Mouse (Mus musculus) heart, adult 11 months (tissue): ENCODE measurements around the gene Tspan18.

Experiments used
- DNase-seq: peaks from one replicate; pipeline ENCODE4 v3.0.0; 2022

Gene Tspan18

GRCm38 (mm10) chr2:93339373-93340106 lies 5.2 kb upstream of the Tspan18 start:
- DNase-seq: no peak

GRCm38 (mm10) chr2:93335996-93336395 lies 1.7 kb upstream of the Tspan18 start:
- no peak for DNase-seq

- DNase-seq: peak; percentile 98
These were observed 976 bp downstream of the Tspan18 start for GRCm38 (mm10) chr2:93333241-93333816.

- DNase-seq: peak; percentile 96
These were observed 2.0 kb downstream of the Tspan18 start for GRCm38 (mm10) chr2:93332277-93332676.

- DNase-seq: no peak
These were observed 3.2 kb downstream of the Tspan18 start for GRCm38 (mm10) chr2:93331121-93331520.

- DNase-seq: peak; percentile 95
These were observed 5.2 kb downstream of the Tspan18 start for GRCm38 (mm10) chr2:93329120-93329519.

GRCm38 (mm10) chr2:93327915-93328555 lies 6.3 kb downstream of the Tspan18 start:
- DNase-seq: peak; percentile 92

GRCm38 (mm10) chr2:93324681-93325080 lies 9.6 kb downstream of the Tspan18 start:
- DNase-seq: no peak

GRCm38 (mm10) chr2:93321946-93322345 lies 12.4 kb downstream of the Tspan18 start:
- peak; percentile 98 for DNase-seq

GRCm38 (mm10) chr2:93320267-93320666 lies 14.0 kb downstream of the Tspan18 start:
- DNase-seq: no peak

- peak; percentile 94 for DNase-seq
These were observed 14.7 kb downstream of the Tspan18 start for GRCm38 (mm10) chr2:93319598-93319997.

GRCm38 (mm10) chr2:93318781-93319349 lies 15.4 kb downstream of the Tspan18 start:
- no peak for DNase-seq

GRCm38 (mm10) chr2:93313768-93314632 lies 20.3 kb downstream of the Tspan18 start:
- no peak for DNase-seq

GRCm38 (mm10) chr2:93312458-93312857 lies 21.8 kb downstream of the Tspan18 start:
- no peak for DNase-seq

- DNase-seq: peak; percentile 98
These were observed 24.4 kb downstream of the Tspan18 start for GRCm38 (mm10) chr2:93309724-93310413.

GRCm38 (mm10) chr2:93306898-93307297 lies 27.4 kb downstream of the Tspan18 start:
- DNase-seq: no peak

- DNase-seq: peak; percentile 93
These were observed 30.1 kb downstream of the Tspan18 start for GRCm38 (mm10) chr2:93304273-93304634.

GRCm38 (mm10) chr2:93303585-93304272 lies 30.6 kb downstream of the Tspan18 start:
- DNase-seq: peak; percentile 96

- DNase-seq: no peak
These were observed 31.1 kb downstream of the Tspan18 start for GRCm38 (mm10) chr2:93303260-93303584.

GRCm38 (mm10) chr2:93297656-93298055 lies 36.6 kb downstream of the Tspan18 start:
- peak; percentile 94 for DNase-seq

- DNase-seq: no peak
These were observed 42.9 kb downstream of the Tspan18 start for GRCm38 (mm10) chr2:93291186-93291926.
